ENCODE assay signal across 26 mouse cellular contexts in the genomic region with DNA sequence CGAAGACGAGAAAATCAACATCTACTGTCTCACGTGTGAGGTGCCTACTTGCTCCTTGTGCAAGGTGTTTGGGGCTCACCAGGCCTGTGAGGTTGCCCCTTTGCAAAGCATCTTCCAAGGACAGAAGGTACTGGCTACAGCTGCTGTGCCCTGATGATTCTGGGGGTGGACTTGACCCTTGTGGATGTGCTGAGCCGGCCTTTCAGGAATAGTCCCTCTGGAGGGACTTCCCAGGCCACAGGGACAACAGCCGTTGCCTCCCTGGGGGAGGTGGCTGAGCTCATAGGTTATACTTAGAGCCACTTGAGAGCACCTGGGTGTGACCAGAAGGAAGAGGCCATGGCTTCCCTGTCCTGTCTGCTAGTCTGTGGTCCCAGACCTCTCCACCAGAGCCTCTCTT. TPM values are rescaled to one million over a fixed set of nuclear protein-coding genes. Genes with fewer than 3 reads are reported as not detected.
DNase-seq lines count a peak whose midpoint lies in the region; ATAC-seq and TF ChIP-seq lines count a peak whose summit lies in the region.
"Had no signal": no experiment of that assay in that cellular context is flagged by ENCODE, and none has a peak within 500 bp of the region (broad histone marks: within the 10 kb centered on the region; RNA-seq: fewer than 3 reads in every experiment).

No protein-coding gene starts in this region.

- H3K27ac ChIP-seq in heart, embryonic 11.5 days (ENCODE audit: low read depth, low read length) = no peak overlapping the region
- H3K27ac ChIP-seq in intestine, postnatal 0 days (ENCODE audit: low read depth, low read length) = no peak overlapping the region
- no peak overlapping the region for H3K27ac ChIP-seq in intestine, embryonic 16.5 days (ENCODE audit: low read length)
- H3K27ac ChIP-seq: embryonic facial prominence, embryonic 10.5 days; forebrain, embryonic 10.5 days; forebrain, embryonic 15.5 days; hindbrain, embryonic 13.5 days; hindbrain, postnatal 0 days; kidney, embryonic 15.5 days had no signal

- DNase-seq in gastrocnemius, postnatal 25 days = peak; percentile 59
- no peak for DNase-seq in gastrocnemius, postnatal 4 days (ENCODE audit: low spot score in 2 of 2)
- no peak for DNase-seq in heart, postnatal 14 days
- DNase-seq in skeletal muscle tissue, adult 2 months (ENCODE audit: low read depth, low spot score) = peak; percentile 83
- DNase-seq in c-Kit-positive CD71-positive TER-119-positive erythroid progenitor cells, embryonic 14.5 days (ENCODE audit: low spot score) = no peak
- DNase-seq: adrenal gland, postnatal 14 days; cerebellum, adult 2 months; cerebellum, postnatal 10 days; gastrocnemius, postnatal 14 days; kidney, adult 2 months; kidney, postnatal 25 days had no signal

- peaks cover 33% of the 10 kb centered on the region for H3K4me1 ChIP-seq in heart, embryonic 11.5 days (ENCODE audit: control insufficient read depth, insufficient read depth, low read length)
- no peaks in the 10 kb centered on the region for H3K4me1 ChIP-seq in intestine, postnatal 0 days (replicated peaks; ENCODE audit: control insufficient read depth, insufficient read depth, low read length)
- H3K4me1 ChIP-seq in intestine, embryonic 16.5 days (ENCODE audit: control insufficient read depth, insufficient read depth, low read length) = peaks cover 1% of the 10 kb centered on the region; the same call in 1 of the 2 replicates
- H3K4me1 ChIP-seq: forebrain, embryonic 15.5 days; hindbrain, embryonic 13.5 days had no signal

- H3K27me3 ChIP-seq in heart, embryonic 11.5 days (ENCODE audit: control insufficient read depth, insufficient read depth, low read length) = no peaks in the 10 kb centered on the region
- no peaks in the 10 kb centered on the region for H3K27me3 ChIP-seq in intestine, postnatal 0 days (replicated peaks; ENCODE audit: control insufficient read depth, insufficient read depth, low read length)
- no peaks in the 10 kb centered on the region for H3K27me3 ChIP-seq in intestine, embryonic 16.5 days (replicated peaks; ENCODE audit: control insufficient read depth, insufficient read depth, low read length)
- H3K27me3 ChIP-seq: forebrain, embryonic 15.5 days; Patski had no signal

- intact Hi-C loops in heart, postnatal 14 days (cut with DNase I) = loop anchor here (5.0 kb wide), 1 partner anchor 38 kb away; no protein-coding TSS in a partner anchor

- no peak for ATAC-seq in heart, embryonic 11.5 days (replicated peaks; ENCODE audit: insufficient number of reproducible peaks, low FRiP score, low TSS enrichment)
- peak; percentile 39; the same call in 1 of the 2 replicates for ATAC-seq in intestine, postnatal 0 days
- ATAC-seq in intestine, embryonic 16.5 days = no peak
- ATAC-seq: activated CD4-positive, CD25-positive, alpha-beta regulatory T cell, adult 4 months; forebrain, embryonic 15.5 days; hindbrain, postnatal 0 days; Patski had no signal

- no peak overlapping the region for H3K9ac ChIP-seq in heart, embryonic 11.5 days (ENCODE audit: low read depth, low read length)
- H3K9ac ChIP-seq in intestine, postnatal 0 days (ENCODE audit: low read depth, low read length) = no peak overlapping the region
- H3K9ac ChIP-seq in intestine, embryonic 16.5 days (ENCODE audit: low read depth, low read length) = no peak overlapping the region
- H3K9ac ChIP-seq: forebrain, embryonic 15.5 days; hindbrain, embryonic 13.5 days; kidney, embryonic 15.5 days had no signal

- TF ChIP-seq CTCF in intestine, postnatal 0 days (IDR thresholded peaks at IDR 0.05; ENCODE audit: low read depth) = no peak

- H3K9me3 ChIP-seq in heart, embryonic 11.5 days (replicated peaks; ENCODE audit: control insufficient read depth, low read length) = no peaks in the 10 kb centered on the region
- no peaks in the 10 kb centered on the region for H3K9me3 ChIP-seq in intestine, postnatal 0 days (ENCODE audit: control insufficient read depth)
- H3K9me3 ChIP-seq in intestine, embryonic 16.5 days (ENCODE audit: control insufficient read depth, low read length) = no peaks in the 10 kb centered on the region
- H3K9me3 ChIP-seq: embryonic facial prominence, embryonic 10.5 days; forebrain, embryonic 10.5 days; forebrain, embryonic 15.5 days; hindbrain, embryonic 13.5 days; kidney, embryonic 15.5 days had no signal

- peaks cover 11% of the 10 kb centered on the region for H3K36me3 ChIP-seq in heart, embryonic 11.5 days (ENCODE audit: control insufficient read depth, insufficient read depth, low read length)
- no peaks in the 10 kb centered on the region for H3K36me3 ChIP-seq in intestine, postnatal 0 days (ENCODE audit: control insufficient read depth, insufficient read depth)
- no peaks in the 10 kb centered on the region for H3K36me3 ChIP-seq in intestine, embryonic 16.5 days (ENCODE audit: control insufficient read depth, insufficient read depth, low read length)
- H3K36me3 ChIP-seq: embryonic facial prominence, embryonic 10.5 days; forebrain, embryonic 10.5 days; forebrain, embryonic 15.5 days; hindbrain, embryonic 13.5 days; kidney, embryonic 15.5 days had no signal

- 0 out of 2 replicates have a peak overlapping the region, but pooled peaks have one; percentile 31 for H3K4me2 ChIP-seq in heart, embryonic 11.5 days
- no peak overlapping the region for H3K4me2 ChIP-seq in intestine, postnatal 0 days (replicated peaks; ENCODE audit: low read depth)
- H3K4me2 ChIP-seq in intestine, embryonic 16.5 days (ENCODE audit: low read depth, low read length) = no peak overlapping the region
- H3K4me2 ChIP-seq: forebrain, embryonic 15.5 days; hindbrain, embryonic 13.5 days; kidney, embryonic 15.5 days had no signal

- H3K4me3 ChIP-seq in heart, embryonic 11.5 days (ENCODE audit: low read depth, low read length) = no peak overlapping the region
- H3K4me3 ChIP-seq in intestine, postnatal 0 days (ENCODE audit: low read depth, low read length) = no peak overlapping the region
- no peak overlapping the region for H3K4me3 ChIP-seq in intestine, embryonic 16.5 days (ENCODE audit: low read length)
- H3K4me3 ChIP-seq: embryonic facial prominence, embryonic 10.5 days; erythroblast, embryonic 14.5 days; forebrain, embryonic 10.5 days; forebrain, embryonic 15.5 days; hindbrain, embryonic 13.5 days; kidney, embryonic 15.5 days had no signal

- WGBS in heart, embryonic 11.5 days (ENCODE audit: insufficient replicate concordance) = 64% methylated on average over 5 of the region's 5 CpGs
- 71% methylated on average over 5 of the region's 5 CpGs for WGBS in intestine, postnatal 0 days
- 76% methylated on average over 5 of the region's 5 CpGs for WGBS in intestine, embryonic 16.5 days

RNA-seq across cellular contexts. Expression of a gene that starts 4.8 kb away (rescaled TPM):
- total RNA-seq in gastrocnemius, postnatal 25 days (2021) = 100 to 1,000 TPM; 113 to 253 TPM
- 10 to 100 TPM; 48.4 to 59.5 TPM for total RNA-seq in gastrocnemius, postnatal 4 days (2021)
- polyA plus RNA-seq in heart, embryonic 11.5 days (2014; fragmentation: Nextera tagmentation; extraction: Ambion mirVana) = 21.6 and 22.1 TPM in 2 replicates
- total RNA-seq in heart, postnatal 14 days (2021) = 100 to 1,000 TPM; 193 to 217 TPM
- polyA plus RNA-seq in intestine, postnatal 0 days (2015; fragmentation: Nextera tagmentation; extraction: Ambion mirVana) = 1.4 and 1.7 TPM in 2 replicates
- polyA plus RNA-seq in intestine, embryonic 16.5 days (2015; fragmentation: Nextera tagmentation; extraction: Ambion mirVana) = 1.3 and 1.9 TPM in 2 replicates
- total RNA-seq: adrenal gland, postnatal 14 days; hematopoietic stem cell, adult 5-6 weeks had no signal
- polyA plus RNA-seq: activated CD4-positive, CD25-positive, alpha-beta regulatory T cell, adult 4 months; erythroblast, embryonic 14.5 days; intestine, embryonic 14.5 days had no signal

RNA-seq across cellular contexts. Expression of a gene that starts 23.3 kb away (rescaled TPM):
- 1 to 10 TPM; 1.4 to 7.2 TPM for total RNA-seq in gastrocnemius, postnatal 25 days (2021)
- total RNA-seq in gastrocnemius, postnatal 4 days (2021) = under 1 TPM; 0.44 to 0.54 TPM
- polyA plus RNA-seq in heart, embryonic 11.5 days (2014; fragmentation: Nextera tagmentation; extraction: Ambion mirVana) = 0.26 TPM in 1 of 2 replicates, not detected in the other
- under 1 TPM; 0.68 to 0.96 TPM for total RNA-seq in heart, postnatal 14 days (2021)
- polyA plus RNA-seq in intestine, postnatal 0 days (2015; fragmentation: Nextera tagmentation; extraction: Ambion mirVana) = 15.4 and 39.1 TPM in 2 replicates
- polyA plus RNA-seq in intestine, embryonic 16.5 days (2015; fragmentation: Nextera tagmentation; extraction: Ambion mirVana) = 7.4 and 10.6 TPM in 2 replicates
- total RNA-seq: hematopoietic stem cell, adult 5-6 weeks; hindbrain, postnatal 0 days had no signal
- polyA plus RNA-seq: C2C12; erythroblast, embryonic 14.5 days; forebrain, embryonic 10.5 days; hindbrain, embryonic 13.5 days; Patski had no signal

RNA-seq across cellular contexts. Expression of a gene that starts 32.0 kb away (rescaled TPM):
- total RNA-seq in gastrocnemius, postnatal 25 days (2021) = 1 to 10 TPM; 2.3 to 3.8 TPM
- total RNA-seq in gastrocnemius, postnatal 4 days (2021) = 10 to 100 TPM; 10.4 to 11.8 TPM
- polyA plus RNA-seq in heart, embryonic 11.5 days (2014; fragmentation: Nextera tagmentation; extraction: Ambion mirVana) = 13.7 and 16.3 TPM in 2 replicates
- 1 to 10 TPM; 6.6 to 8.6 TPM for total RNA-seq in heart, postnatal 14 days (2021)
- 9.2 and 9.6 TPM in 2 replicates for polyA plus RNA-seq in intestine, postnatal 0 days (2015; fragmentation: Nextera tagmentation; extraction: Ambion mirVana)
- polyA plus RNA-seq in intestine, embryonic 16.5 days (2015; fragmentation: Nextera tagmentation; extraction: Ambion mirVana) = 14.0 and 16.5 TPM in 2 replicates

Comparison
In these comparisons a context has a peak if more than half of its experiments do, and no peak if none do; other contexts are left out.
1. DNase-seq: peak in gastrocnemius, postnatal 25 days (single experiment) and skeletal muscle tissue, adult 2 months (single experiment); none in gastrocnemius, postnatal 4 days (0 of 2), heart, postnatal 14 days (0 of 2) and c-Kit-positive CD71-positive TER-119-positive erythroid progenitor cells, embryonic 14.5 days (single experiment).